Mouse (Mus musculus): ENCODE data around the gene Plekhg6.

DNA sequence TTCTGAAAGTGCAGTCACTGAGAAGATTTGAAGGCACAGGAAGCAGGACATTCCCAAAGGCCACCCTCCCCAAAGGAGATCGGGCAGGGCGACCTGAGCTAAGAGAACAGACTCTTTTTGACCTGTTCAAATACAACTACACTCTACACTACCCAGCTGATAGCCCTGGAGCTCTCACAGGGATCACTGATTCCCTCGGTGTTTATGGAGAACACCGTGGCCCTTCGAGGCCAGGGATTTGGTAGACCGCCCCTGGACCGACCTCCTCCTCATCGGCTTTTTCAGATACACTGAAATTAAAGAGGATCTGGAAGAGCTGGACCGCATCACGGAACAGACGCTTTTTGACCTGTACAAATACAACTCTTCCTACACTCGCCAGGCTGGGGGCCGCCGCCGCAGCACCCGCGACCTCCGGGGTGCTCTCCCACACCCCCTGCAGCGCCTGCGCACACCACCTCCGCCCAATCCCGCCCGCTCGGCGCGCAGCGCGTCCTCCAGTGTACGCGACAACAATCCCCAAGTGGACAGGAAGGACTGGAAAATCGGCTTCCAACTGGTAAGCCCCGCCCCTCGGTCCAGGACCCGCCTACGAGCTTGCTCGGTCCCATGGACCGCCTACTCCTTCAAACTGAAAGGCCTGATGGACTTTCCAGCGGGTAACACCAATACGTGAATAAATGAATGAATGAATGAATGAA is 49.8 kb downstream of the Plekhg6 start:
- TF ChIP-seq CTCF (IDR thresholded peaks at IDR 0.05; ENCODE audit: extremely low read depth, insufficient read length, insufficient replicate concordance, low read depth, low read length) (no peak), POLR2A (IDR thresholded peaks at IDR 0.05; ENCODE audit: low read depth, low read length) (peak; percentile 92)
